Comparison of ENCODE assay signal across 8 mouse cellular contexts in genomic region chr7:24316567-24317092, GRCm38 (mm10). TPM values are rescaled to one million over a fixed set of nuclear protein-coding genes. Genes with fewer than 3 reads are reported as not detected.
A peak's percentile ranks its signal among the peaks of the same experiment; 100 is the strongest.
DNase-seq lines count a peak whose midpoint lies in the region; ATAC-seq lines count a peak whose summit lies in the region.

TSS of gene Zfp94 (minus strand) at chr7:24316666.

- peaks cover 17% of the 10 kb centered on the region for H3K4me1 ChIP-seq in hindbrain, embryonic 15.5 days (replicated peaks)

- peak within 1 kb of the TSS; percentile 73 for H3K9ac ChIP-seq in hindbrain, embryonic 15.5 days

- peak within 1 kb of the TSS; percentile 72 for H3K4me3 ChIP-seq in hindbrain, embryonic 15.5 days

- H3K9me3 ChIP-seq in hindbrain, embryonic 15.5 days: no peaks in the 10 kb centered on the region

- 0 out of 2 replicates have a peak, but pooled peaks cover 2% of the 10 kb centered on the region for H3K27me3 ChIP-seq in hindbrain, embryonic 15.5 days

- peak; percentile 97 for ATAC-seq in hindbrain, embryonic 15.5 days (ENCODE audit: low FRiP score, low read depth)

- peak; percentile 91 for DNase-seq in T-cell, adult 2 months (ENCODE audit: low spot score)
- peak; percentile 96 to 98 for DNase-seq in cerebellum, postnatal 36 days
- peak; percentile 98 to 99 for DNase-seq in frontal cortex, postnatal 36 days (ENCODE audit: low spot score in 2 of 2)
- peak; percentile 95 for DNase-seq in left cerebral cortex, adult 11 months (ENCODE audit: low spot score)
- DNase-seq in lung, postnatal 4 days: peak; percentile 95
- peak; percentile 91 for DNase-seq in retina, postnatal 7 days (ENCODE audit: low read depth, low spot score)
- peak; percentile 82 for DNase-seq in urinary bladder, adult 2 months (ENCODE audit: low spot score)

- H3K4me2 ChIP-seq in hindbrain, embryonic 15.5 days: peak within 1 kb of the TSS; percentile 79

- WGBS in hindbrain, embryonic 15.5 days: 1% methylated on average over 33 of the region's 33 CpGs

- H3K36me3 ChIP-seq in hindbrain, embryonic 15.5 days: peaks cover 5% of the 10 kb centered on the region; the same call in 1 of the 2 replicates

- H3K27ac ChIP-seq in hindbrain, embryonic 15.5 days (replicated peaks): peak within 1 kb of the TSS; percentile 87

RNA-seq across cellular contexts. Expression of gene Zfp94, which starts in this region (rescaled TPM):
- polyA plus RNA-seq in hindbrain, embryonic 15.5 days (2015; fragmentation: Nextera tagmentation; extraction: Ambion mirVana): 19.5 and 20.3 TPM in 2 replicates
- 10.5 and 11.0 TPM in 2 replicates for polyA plus RNA-seq in urinary bladder, adult 2 months (2012; rRNA removed)

Comparison
In these comparisons a context has a peak if more than half of its experiments do, and no peak if none do; other contexts are left out.
1. Peak in every context shown above with its lines: DNase-seq, ATAC-seq, H3K4me3 ChIP-seq and H3K27ac ChIP-seq.